Mouse (Mus musculus): Measurements from ENCODE around the gene Pafah2.

DNA sequence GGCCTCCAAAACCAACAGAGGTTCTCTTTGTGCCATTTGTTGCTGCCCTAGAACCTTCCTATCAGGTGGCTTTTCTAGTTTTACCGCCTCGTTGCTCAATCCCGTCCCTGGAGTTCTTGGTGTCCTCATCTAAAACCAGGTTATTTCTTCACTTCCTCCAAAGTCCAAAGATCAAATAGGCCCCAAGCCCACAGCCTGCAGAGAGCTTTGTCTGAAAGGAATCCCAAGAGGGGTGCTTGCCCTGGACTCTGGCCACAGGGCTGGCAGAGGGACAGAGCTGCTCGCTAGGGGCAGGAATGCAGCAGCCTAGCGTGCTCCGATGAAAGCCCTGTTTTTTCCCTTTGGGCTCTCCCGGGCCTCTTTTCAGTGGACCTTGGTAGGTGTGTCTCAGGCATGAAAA is 1.0 kb downstream of the Pafah2 start:
- TF ChIP-seq POLR2A (IDR thresholded peaks at IDR 0.05; ENCODE audit: extremely low read depth, insufficient read depth, low read length) (no peak), CTCF (IDR thresholded peaks at IDR 0.05; ENCODE audit: extremely low read depth, insufficient read depth, low read length) (no peak)
